Mouse (Mus musculus) layer of hippocampus, postnatal 25 days (tissue): ENCODE data around the gene Cpt1c. TPM values are rescaled to one million over a fixed set of nuclear protein-coding genes. Genes with fewer than 3 reads are reported as not detected.

Experiments used
- DNase-seq, 2 experiments: peaks; one replicate each; pipeline ENCODE4 v3.0.0; 2022; ENCODE audit warnings: mixed read lengths in 2 of 2, low spot score in 1 of 2; ENCODE audit errors: extremely low spot score in 1 of 2
- total RNA-seq, 2 experiments: library from RNA; stranded (reverse); gene quantifications; 2 replicates each; pipeline ENCODE4 v1.2.3; 2021

Cpt1c gene
- total RNA-seq, 2 experiments from 2014 or later, result 117 to 128 TPM

DNA sequence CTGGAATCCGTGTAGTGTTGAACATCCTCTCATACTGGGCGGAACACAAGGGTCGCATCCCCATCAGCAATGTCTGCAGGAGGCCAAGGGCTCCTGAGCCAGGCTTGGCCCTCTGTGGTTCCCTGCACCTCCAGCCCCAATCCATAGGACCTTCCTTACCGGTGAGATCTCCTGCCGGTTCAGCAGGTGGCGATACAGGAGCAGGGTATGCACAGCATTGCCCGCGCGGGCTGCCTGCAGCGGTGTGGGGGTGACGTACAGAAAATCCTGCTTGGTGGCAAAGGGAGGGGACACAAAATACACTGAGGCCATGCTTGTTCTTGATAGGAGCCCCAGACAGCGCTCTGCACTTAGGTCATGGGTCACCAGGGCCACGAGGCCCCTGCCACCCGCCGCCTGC, 8.0 kb downstream of the Cpt1c start:
- no peak for DNase-seq

- no peak for DNase-seq
These were observed 8.7 kb downstream of the Cpt1c start for GRCm38 (mm10) chr7:44965975-44966374.

GRCm38 (mm10) chr7:44964990-44965389, 9.7 kb downstream of the Cpt1c start:
- no peak for DNase-seq

- no peak for DNase-seq
These were observed 11.8 kb downstream of the Cpt1c start for GRCm38 (mm10) chr7:44962831-44963230.

DNA sequence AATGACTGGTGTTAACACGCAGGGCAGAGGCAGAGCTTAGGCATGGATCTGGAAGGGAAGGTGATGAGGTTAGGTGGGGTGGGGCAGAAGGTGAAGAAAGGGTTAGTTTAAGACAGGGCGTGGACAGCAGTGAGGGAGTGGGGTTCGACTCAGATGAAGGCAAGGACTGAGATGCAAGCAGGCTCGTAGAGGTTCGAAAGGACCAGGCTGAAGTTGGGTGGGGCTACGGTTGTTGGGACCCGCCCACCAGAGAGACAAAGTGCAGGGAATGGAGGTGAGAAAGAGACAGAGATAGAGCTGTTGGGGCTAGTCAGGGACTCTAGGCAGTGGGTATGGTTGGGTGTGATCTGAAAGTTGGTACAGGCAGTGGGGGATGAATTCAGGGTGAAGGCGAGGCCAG, 12.3 kb downstream of the Cpt1c start:
- no peak for DNase-seq

DNA sequence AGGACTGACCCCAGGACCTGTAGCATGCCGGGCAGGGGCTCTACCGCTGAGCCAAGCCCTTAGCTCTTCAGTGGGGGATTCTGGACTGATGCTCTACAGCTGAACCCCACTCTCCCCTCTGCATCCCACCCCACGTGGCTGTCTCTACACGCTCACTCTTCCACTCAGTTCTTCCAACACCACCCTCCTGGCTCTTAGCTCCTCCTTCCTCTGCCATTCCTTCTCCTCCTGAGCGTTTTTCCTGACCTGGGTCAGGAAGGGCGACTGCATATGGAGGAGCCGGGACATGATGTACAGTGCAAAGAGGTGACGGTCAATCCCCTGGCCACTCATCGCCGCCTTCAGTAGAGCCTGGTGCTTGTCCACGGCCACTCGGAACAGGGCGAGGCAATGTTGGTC, 14.1 kb downstream of the Cpt1c start:
- DNase-seq, result no peak

GRCm38 (mm10) chr7:44959874-44960511, 14.7 kb downstream of the Cpt1c start:
- DNase-seq, result no peak

- DNase-seq, result no peak
These were observed 15.4 kb downstream of the Cpt1c start for GRCm38 (mm10) chr7:44959281-44959680.

GRCm38 (mm10) chr7:44958208-44958607, 16.4 kb downstream of the Cpt1c start:
- peak in 1 of 2 experiments; percentile 45 for DNase-seq

DNA sequence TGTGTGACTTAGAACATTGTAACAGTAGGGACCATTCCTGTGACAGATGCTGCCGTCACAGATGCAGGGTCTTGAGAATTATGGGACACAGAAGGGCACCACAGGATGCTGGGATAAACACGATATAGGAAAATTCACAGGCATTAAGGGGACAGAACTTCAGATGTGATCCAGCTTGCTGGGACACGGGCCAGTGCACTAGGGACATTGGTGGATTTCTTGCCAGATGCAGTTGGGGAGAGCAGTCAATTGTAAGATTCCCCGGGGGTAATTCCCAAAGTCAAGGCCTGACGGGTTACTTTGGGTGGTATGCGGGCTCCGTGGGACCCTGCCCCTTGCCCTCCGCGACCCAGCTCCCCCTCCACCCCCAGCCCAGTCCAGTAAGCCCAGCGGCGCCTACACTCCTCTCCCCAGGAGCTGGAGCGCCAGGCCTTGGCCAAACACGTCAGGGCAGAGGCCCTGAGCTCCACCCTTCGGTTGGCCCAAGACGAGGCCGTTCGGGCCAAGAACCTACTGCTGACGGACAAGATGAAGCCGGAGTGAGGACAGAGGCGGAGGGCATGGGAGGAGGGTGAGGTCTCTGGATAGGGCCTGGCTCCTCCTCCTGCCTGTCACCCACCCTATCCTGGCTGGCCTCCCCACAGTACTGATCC, 17.3 kb downstream of the Cpt1c start:
- DNase-seq, result no peak

- no peak for DNase-seq
These were observed 18.4 kb downstream of the Cpt1c start for GRCm38 (mm10) chr7:44956266-44956665.

DNA sequence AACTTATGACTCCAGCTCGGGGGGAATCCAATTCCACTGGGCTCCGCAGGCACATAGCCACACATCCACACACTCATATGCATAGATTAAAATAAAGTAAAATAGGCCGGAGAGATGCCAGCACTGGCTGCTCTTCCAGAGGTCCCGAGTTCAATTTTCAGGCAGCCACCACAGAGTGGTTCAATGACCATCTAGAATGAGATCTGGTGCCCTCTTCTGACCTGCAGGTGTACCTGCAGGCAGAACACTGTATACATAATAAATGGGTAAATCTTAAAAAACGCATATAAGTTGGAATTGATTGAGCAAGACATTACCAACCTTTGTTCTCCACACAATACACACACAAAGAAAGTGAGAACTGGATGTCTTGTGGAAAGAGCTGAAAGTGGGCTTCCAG, 19.0 kb downstream of the Cpt1c start:
- no peak for DNase-seq

DNA sequence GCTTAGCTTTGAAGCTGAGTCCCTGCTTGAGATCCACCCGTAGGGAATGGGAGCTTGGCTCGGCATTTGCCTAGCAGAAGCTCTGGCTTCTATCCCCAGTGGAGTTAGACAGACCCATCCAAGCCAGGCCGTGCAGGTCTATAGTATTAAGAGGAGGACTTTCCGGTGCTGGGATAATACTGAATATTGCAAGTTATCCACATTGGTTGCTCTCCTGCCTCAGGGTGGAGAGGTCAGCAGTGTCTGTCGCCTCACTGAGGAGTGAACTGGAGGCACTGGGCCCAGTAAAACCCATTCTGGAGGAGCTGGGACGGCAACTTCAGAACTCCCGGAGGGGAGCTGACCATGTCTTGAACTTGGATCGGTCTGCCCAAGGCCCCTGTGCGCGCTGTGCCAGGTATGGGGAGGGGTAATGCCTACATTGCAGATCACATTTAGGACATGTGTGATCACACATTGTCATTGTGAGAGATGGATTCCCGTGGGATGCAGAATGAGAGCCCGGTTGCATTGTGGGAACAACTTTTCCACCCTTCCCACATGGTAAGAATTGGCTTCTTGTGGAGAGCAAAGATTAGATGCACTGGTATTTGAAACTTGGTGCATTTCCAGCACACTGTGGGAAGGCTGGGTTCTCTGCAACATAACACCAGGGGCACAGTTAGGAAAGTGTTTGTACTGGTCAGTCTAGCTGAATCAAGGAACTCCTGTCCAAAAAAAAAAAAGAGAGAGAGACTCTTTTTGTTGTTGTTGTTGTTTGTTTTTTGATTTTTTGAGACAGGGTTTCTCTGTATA, 20.4 kb downstream of the Cpt1c start:
- DNase-seq, result no peak

DNA sequence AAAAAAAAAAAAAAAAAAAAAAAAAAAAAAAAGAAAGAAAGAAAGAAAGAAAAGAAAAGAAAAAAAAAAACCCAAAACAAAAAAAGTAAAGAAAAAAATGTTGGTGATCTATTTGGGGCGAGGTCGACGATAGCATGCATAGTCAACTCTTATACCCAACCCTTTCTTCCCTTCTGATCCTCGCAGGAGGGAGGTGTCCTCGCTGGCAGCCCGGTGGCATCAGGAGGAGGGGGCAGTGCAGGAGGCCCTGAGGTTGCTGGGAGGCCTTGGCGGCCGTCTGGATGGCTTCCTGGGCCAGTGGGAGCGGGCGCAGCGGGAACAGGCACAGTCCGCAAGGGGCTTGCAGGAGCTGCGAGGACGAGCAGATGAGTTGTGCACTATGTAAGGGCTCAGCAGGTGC, 21.1 kb downstream of the Cpt1c start:
- DNase-seq, result no peak

DNA sequence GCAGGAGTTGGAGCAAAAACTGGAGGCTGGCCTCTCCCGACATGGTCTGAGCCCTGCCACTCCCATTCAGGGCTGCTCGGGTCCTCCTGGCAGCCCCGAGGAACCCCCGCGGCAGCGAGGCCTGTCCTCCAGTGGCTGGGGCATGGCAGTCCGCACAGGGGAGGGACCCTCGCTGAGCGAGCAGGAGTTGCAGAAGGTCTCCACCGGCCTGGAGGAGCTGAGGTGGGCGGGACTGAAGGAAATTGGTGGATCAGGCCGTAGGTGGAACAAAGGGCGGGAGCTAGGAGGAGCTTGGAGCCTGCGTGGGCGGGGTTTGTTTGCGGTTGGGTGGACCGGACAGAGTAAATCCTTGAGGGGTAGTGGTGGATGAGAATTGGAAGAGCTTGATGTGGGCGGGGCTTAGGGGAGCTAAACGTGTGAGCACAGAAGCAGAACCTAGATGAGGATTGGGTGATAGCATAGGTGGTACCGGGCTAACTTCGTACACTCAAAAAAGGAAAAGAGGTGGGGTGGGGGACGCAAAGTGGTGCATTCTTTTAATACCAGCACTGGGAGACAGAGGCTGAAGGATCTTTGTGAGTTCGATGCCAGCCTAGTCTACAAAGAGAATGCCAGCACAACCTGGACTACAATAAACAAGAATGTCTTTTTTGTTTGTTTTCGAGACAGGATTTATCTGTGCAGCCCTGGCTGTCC, 21.9 kb downstream of the Cpt1c start:
- peak; percentile 55 to 69 for DNase-seq

DNA sequence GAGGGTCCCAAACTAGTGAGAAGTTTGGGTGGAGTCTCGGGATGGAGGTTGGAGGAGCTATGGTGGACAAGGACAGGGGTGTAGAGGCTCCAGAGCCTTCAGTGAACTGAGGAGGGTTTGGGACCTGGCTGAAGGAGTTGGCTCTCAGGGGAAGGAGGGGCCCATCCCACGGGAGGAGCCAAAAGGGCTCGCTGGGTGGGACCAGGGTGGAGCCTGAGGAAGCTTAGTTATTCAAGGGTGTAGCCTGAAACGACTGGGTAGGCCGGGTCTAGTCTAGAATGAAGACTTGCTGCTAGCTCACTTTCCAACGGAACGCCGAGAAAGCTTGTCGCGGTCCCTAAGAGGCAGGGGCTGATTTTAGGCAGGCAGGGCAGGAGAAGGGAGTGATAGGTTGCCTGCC, 22.7 kb downstream of the Cpt1c start:
- no peak for DNase-seq

DNA sequence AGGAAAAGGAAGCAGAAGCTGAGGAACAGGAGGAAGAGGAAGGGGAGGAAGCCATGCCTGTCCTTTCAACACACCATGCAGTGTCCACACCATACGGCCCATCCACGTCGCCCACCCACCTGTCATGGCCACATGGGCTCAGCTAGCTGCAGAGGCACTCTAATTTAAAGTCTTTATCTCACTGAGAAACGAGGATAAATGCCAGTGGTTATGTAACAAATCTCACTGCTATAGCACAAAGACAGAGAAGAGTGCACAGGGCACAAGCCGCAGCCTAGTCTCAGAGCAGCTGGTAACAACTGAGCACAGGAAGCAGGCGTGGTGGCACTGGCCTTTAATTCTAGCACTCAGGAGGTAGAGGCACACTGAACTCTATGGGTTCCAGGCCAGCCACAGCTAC, 24.7 kb downstream of the Cpt1c start:
- DNase-seq, result no peak

- no peak for DNase-seq
These were observed 31.7 kb downstream of the Cpt1c start, which contains the start of gene Tsks for GRCm38 (mm10) chr7:44942904-44943303. Gene Tsks, plus strand, starts transcription at chr7:44943204.

DNA sequence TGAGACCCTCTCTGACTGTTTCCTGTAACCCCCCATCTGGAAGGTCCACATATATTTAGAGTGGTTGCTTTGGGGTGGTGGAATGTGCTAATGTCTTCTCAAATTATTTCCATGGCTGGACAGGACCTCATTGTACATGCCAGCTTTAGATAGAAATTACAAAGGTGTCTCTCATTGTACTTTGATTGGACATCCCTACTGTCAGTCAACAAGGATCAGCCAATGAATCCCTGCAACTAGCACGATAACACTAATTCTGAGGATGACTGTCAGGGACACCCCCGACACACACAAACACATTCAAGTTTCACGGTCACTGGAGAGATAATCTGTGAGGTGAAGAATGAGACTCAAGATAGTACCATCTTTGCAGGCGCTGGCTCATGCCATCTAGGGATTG, 36.0 kb downstream of the Cpt1c start:
- DNase-seq, result no peak

DNA sequence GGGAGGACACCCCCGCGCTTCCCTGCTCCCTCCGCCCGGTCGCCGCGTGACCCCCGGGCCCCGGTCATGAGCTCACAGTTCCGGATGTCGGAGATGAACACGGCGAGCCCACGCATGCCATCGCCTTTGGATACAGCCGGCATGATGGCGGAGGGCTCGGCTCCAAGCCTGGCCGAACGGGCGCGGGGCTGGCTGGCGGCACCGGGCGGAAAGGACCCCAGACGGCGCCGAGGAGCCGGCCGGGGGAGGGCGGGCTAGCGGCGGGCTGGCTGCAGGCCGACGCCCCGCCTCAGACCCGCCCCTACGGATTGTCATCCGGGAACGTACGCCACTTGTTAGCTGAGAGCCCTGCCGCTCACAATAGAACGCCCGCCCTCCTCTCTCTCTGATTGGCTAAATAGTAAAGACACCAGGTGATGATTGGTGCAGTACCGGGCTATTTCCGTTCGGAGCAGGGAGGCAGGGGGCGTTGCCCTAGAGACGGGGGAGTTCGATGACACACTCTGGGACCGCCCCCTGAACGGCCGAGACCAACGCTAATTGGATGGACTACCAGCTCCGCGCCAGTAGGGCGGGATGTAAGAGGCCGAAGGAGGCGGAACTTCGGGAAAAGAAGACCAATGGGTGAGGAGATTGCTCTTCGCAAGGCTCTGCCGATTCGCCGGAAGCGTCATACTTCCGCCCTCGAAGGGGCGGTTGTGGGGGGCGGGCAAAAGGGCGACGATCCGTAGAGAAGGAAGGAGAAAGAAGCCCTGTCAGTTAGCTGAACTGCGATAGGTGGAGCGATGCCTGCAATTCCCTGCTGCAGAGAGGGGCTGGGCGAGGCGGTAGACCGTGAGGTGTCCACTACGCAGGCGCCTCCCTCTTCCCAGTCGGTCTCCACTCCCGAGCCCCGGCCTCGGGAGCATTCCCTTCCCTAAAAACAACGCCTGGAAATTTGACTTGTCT, 45.2 kb downstream of the Cpt1c start, which contains the start of gene Ap2a1:
Gene Ap2a1 (minus strand): TSS at position 293 of the 948 bp plus-strand sequence.
- peak; percentile 91 for DNase-seq
